Mouse (Mus musculus) gastrocnemius, postnatal 36 days (tissue): ENCODE measurements around the gene Scn3b. TPM values are rescaled to one million over a fixed set of nuclear protein-coding genes. Genes with fewer than 3 reads are reported as not detected.
A peak's percentile ranks its signal among the peaks of the same experiment; 100 is the strongest.

ENCODE experiments used
- DNase-seq, 2 experiments: peaks; one replicate each; pipeline ENCODE4 v3.0.0; 2022
- intact Hi-C: fragments of 180-260 bp; cut with DNase I; formaldehyde crosslinking; loops from one replicate; pipeline ENCODE4 v1.15.1; 2025
- long read RNA-seq, 2 experiments: library from polyadenylated mRNA; stranded (forward); transcript quantifications; one replicate each; pipeline ENCODE4 v2.0.0; 2021
- total RNA-seq, 2 experiments: library from RNA; stranded (reverse); gene quantifications; 2 replicates each; pipeline ENCODE4 v1.2.3; 2021

Scn3b gene
- 1 to 10 TPM; 2.1 to 2.3 TPM for total RNA-seq
- long read RNA-seq, experiment 1, result 0 reads
- long read RNA-seq, experiment 2, result 0 reads

DNA sequence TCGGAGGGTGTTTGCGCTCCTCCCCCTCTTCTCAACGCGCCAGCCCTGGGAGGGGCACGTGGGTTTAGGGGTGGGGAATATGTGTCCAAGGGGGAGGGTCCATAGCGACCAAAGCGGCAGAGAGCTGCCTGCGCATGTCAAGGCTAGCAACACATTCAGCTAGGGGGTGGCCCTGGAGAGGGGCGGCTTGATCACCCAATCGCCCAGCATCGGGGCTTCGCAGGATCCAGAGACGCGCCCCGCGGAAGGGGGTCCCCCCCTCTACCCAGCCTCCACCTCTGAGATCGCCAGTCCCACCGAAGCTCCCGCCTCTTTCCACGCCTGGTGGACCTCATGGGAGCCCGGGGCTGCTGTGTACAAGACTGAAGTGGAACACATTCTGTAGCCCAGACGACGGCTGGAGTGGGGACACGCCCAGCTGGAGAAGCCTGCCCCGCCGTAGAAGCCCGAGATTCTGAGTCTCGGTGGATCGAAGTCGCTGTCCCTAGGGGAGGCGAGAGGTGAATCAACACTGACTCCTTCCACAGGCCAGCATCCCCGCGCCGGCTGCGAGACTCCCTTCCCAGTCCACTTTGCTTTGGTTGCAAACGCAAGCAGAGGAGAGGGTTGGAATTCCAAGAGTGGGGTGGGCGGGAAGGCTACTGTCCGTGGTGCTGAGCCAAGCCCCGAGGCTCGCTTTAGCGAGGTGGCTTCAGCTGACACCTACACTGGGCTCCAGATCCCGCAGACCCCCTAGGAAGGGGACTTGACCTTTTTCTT, at the start of gene Scn3b:
Gene Scn3b (plus strand): TSS at position 115 of the 759 bp plus-strand sequence.
- peak; percentile 41 to 46 for DNase-seq
- intact Hi-C loops, result no loop called here

GRCm38 (mm10) chr9:40224289-40224688, 44.7 kb upstream of the Scn3b start:
- intact Hi-C loops, result loop anchor here (1.0 kb wide), 1 partner anchor 107 kb away; no protein-coding TSS in a partner anchor
- DNase-seq, result no peak

GRCm38 (mm10) chr9:40227874-40228789, 40.9 kb upstream of the Scn3b start:
- intact Hi-C loops, result loop anchor here (2.0 kb wide), 1 partner anchor 163 kb away; no protein-coding TSS in a partner anchor
- DNase-seq, result no peak

- intact Hi-C loops, result no loop called here
Observed at GRCm38 (mm10) chr9:40228804-40229331, 40.1 kb upstream of the Scn3b start.

DNA sequence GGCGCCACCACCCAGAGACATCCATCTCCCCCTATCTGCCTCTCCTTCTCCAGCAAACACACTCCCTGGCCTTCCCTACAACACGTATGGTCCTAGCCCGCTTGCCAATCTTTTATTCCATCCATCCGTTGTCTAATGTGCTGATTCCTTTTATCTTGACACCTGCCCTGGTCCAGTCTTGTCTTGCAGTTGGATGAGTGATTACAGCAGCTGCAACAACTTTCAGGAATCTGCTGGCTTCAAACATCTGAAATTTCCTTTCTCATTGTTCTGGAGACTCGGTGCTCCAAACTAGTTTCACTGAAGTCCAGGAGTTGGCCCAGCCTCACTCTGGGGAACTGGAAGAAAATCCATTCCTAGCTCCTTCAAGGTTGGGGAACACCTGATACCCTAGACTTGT, 39.5 kb upstream of the Scn3b start:
- intact Hi-C loops, result no loop called here
- DNase-seq, result no peak

More at GRCm38 (mm10) chr9:40228804-40229331, 40.1 kb upstream of the Scn3b start:
- no peak for DNase-seq

- intact Hi-C loops, result no loop called here
- DNase-seq, result no peak
Observed at GRCm38 (mm10) chr9:40231019-40231418, 38.0 kb upstream of the Scn3b start.

DNA sequence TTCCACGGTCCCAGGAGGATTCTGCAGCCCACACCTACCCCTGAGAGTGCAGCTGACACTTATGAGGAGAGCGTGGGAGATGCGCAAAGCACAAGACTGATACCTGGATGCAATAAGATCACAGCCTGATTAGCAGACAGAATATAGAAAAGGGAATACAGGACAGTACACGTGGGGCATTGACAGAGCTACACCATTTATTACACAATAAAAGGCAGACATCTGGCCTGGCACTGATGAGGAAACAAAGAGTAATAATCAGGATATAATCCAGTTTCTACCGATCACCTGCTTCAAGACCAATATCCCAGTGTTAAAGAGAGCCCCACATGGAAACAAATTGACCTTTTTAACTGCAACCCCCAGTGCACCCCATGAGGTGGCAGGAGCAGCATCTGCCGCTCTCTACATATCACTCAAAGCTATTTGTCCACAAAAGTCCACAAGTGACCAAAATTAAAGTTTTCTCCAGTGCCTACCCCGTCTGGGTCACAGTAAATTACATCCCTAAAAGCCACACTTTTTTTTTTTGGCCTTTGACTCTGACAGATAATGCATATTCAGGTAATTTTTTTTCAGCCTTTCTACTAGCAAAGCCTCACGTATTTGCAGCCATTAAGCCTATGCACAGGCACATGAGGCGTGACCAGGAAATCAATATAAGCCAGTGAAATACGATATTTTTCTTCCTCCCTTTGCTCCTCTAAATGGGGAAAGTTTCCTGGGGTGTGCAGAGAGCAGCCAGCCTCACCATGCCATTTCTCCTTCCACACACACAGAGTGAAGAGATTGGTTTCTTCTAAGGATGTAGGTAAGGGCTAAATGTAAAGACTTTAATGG, 34.6 kb upstream of the Scn3b start:
- intact Hi-C loops, result no loop called here
- no peak for DNase-seq

DNA sequence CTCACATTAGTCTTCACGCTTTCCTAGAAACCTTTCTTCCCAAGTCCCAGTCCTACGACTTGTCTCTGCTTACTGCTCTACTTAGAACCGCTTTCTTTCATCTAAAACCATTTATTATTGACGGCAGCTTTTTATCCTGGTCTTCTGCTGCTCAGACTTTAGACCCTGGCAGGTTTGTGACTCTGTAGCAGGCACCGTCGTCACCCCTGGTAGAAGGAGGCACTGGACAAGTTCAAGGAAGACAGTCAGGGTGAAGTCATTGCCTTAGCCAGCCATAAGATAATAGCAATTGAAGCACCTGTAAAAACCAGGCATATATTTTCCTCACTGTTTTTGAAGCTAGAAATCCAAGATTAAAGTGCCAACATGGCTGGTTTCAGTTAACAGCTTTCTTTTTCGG, 33.8 kb upstream of the Scn3b start:
- DNase-seq, result no peak
- intact Hi-C loops, result no loop called here

DNA sequence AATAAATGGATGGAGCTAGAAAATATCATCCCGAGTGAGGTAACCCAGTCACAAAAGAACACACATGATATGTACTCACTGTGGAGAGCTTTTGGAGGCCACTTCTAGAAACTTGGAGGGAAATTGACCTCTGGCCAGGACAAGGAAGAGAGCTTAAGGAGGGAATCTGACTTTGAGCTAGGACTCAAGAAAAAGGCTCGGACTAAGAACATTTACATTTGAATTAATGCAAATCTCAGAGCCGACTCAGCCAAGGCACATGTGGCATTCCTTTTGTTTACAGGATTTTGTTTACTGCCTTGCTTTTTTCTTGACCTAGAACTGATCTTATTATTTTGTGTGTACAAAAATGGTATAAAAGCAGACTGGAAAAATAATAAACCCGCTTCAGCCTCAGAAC, 29.3 kb upstream of the Scn3b start:
- DNase-seq, result no peak
- intact Hi-C loops, result no loop called here

- intact Hi-C loops, result no loop called here
- DNase-seq, result no peak
Observed at GRCm38 (mm10) chr9:40240311-40240710, 28.7 kb upstream of the Scn3b start.

- no peak for DNase-seq
- intact Hi-C loops, result no loop called here
Observed at GRCm38 (mm10) chr9:40241223-40241801, 27.7 kb upstream of the Scn3b start.

- intact Hi-C loops, result no loop called here
- DNase-seq, result no peak
Observed at GRCm38 (mm10) chr9:40241951-40242888, 26.8 kb upstream of the Scn3b start.

DNA sequence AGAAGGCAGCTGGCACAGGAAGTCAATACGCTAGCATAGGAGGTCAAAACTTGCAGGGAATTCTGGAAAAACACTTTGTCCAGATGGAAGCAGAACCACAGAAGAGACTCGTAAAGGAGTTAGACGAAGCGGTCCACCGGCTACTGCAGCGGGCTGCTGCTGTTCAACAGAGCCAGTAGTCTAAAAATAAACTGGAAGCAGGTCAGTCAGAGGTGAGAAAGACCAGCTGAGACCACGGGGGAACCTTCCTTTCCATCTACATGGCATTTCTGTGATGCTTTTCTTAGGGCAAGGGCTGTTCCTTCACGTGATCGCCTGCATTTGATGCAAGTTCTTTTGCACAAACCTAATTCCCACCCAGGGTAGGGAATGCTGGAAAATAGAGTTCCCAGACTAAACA, 23.6 kb upstream of the Scn3b start:
- intact Hi-C loops, result no loop called here

DNA sequence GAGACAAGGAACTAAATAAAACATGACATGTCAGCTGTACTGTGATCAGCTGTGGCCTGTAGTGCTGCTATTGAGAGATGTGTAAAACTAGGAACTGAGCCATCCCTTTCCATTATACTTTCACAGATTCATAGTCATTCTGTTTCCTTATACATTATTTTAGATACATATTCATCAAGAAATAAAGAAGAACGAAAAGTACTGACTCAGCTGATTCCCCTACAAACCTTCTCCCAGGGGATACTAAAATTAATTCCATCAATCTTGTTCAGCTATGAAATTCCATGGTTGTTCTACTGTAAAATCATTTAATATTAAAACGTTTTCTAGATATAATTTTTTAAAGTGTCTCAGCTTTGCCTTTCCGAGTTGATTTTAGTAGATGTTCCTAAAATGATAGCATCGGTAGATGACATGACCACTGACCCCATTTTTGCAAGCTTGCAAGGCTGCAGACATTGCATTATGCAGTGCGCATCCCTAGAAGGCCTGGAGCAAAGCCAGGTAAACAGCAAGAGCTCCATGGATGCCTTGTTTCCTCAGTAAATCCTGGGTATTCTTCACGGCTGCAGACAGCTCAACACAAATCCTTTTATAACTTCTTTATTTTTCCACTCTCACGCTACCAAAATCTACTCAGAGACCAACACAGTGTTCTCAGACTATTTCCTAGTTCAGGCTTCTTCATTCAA, 22.9 kb upstream of the Scn3b start:
- DNase-seq, result no peak
- intact Hi-C loops, result no loop called here

More for the DNA sequence above, 23.6 kb upstream of the Scn3b start:
- no peak for DNase-seq

DNA sequence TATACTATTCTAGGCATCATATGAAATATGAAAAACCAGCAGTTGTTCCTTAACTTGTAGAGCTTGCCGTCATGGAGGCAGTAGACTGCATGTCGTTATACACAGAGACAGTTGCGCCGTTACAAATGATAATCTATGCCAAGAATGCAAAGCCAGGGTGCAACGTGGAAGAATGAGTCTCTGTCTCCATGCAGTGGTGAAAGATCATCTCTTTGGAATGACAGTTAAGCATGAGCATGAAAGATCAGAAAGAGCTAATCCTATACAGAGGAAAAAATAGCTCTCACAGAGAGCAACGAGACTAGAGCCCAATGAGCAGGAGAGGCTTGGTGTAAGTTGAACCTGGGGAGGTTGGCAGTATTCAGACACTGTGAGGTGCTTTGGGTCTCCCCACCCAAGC, 22.3 kb upstream of the Scn3b start:
- intact Hi-C loops, result no loop called here
- DNase-seq, result no peak

GRCm38 (mm10) chr9:40249106-40249505, 19.9 kb upstream of the Scn3b start:
- intact Hi-C loops, result no loop called here
- DNase-seq, result no peak

DNA sequence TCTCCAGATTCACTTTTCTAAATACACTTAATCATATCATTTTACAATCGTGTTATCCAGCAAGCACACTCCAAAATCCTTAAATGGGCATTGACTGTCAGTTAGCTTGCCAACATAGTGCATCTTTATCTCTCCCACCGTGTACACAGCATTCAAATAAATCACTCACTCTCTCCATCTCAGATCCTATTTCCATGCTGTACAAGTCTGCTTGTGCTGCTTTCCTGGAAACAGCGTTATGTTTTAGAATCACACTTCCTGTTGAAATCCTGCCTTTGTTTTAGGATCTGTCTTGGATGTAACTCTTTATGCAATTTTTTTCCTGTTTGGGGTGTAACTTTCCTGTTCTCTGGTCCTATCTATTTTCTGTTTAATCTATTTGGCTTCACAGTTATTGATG, 16.6 kb upstream of the Scn3b start:
- no peak for DNase-seq
- intact Hi-C loops, result no loop called here

- intact Hi-C loops, result no loop called here
- DNase-seq, result no peak
Observed at GRCm38 (mm10) chr9:40263874-40264273, 5.1 kb upstream of the Scn3b start.
